Mouse (Mus musculus) gastrocnemius, postnatal 10 days (tissue): ENCODE measurements around the gene Thumpd1. TPM values are rescaled to one million over a fixed set of nuclear protein-coding genes. Genes with fewer than 3 reads are reported as not detected.

Experiments
- DNase-seq: peaks from one replicate; pipeline ENCODE4 v3.0.0; 2021; ENCODE audit warnings: mixed read lengths
- total RNA-seq, 2 experiments: library from RNA; stranded (reverse); gene quantifications; 2 replicates each; pipeline ENCODE4 v1.2.3; 2021

Gene Thumpd1
- total RNA-seq, 2 experiments from 2014 or later: 18.0 to 18.3 TPM

DNA sequence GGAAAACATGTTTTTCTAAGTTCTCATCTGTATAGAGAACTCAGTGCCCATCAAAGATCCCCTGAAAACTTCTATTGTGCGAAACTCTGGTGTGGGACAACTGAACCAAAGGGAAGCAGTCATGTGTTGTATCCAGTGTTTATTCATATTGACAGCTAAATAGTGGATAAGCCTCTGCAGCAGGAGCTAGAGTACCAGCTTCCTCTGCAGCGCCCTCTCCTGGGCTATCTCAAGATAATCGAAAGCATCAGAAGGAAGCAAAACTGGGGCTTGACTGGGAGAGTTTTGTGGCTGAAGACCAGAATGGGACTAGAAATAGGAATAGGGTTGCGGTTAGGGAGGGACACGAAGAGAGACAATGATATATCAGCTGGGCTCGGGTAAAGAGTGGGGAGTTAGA, 49.7 kb downstream of the Thumpd1 start:
- no peak for DNase-seq

DNA sequence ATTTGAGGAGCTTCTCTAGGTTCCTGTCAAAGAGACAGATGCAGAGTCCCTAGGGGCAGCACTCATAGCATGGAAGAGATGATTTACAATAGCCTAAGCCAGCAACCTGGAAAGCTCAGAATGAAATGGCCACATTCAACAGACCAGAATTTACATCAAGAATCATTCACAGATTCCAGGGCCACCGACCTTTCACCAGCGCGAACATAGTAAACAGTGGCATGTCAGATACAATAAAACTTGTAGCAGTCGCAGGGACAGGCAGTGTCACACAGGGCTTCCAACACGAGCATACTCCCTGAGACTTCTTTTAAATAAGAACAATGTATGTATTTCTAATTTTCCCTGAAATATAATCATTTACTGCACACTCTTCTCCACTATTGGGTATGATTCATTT, 50.2 kb downstream of the Thumpd1 start:
- no peak for DNase-seq

DNA sequence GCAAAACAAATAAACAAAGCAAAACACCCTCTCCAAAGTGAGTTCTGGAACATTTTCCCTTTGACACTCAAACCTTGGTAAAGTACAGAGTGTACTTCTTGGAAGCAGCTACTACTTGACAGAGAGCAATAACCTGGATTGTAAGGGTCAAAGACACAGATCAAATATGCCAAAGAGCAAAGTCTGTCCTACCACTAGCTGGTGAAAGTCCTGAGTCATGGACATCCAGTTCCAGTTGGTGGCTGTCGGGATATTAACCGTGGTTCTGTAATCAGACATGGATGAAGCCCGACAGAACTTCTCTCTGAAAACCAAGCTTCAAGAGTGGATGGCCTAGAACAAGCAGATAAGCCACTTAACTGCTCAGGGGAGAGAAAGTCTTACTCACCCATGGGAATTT, 52.7 kb downstream of the Thumpd1 start:
- no peak for DNase-seq

Other genes with a start within 250 kb of the Thumpd1 start
- not detected for gene Umod, start 241.5 kb downstream of the Thumpd1 start, total RNA-seq
- gene Acsm5, start 201.3 kb downstream of the Thumpd1 start, total RNA-seq: under 1 TPM in 1 of 2 experiments, not detected in 1; 0.16 TPM
- gene Pdilt, start 197.3 kb downstream of the Thumpd1 start, total RNA-seq: not detected
- not detected for gene Acsm2, start 166.5 kb downstream of the Thumpd1 start, total RNA-seq
- gene Acsm1, start 113.8 kb downstream of the Thumpd1 start, total RNA-seq: not detected
- gene Acsm4, start 30.8 kb downstream of the Thumpd1 start, total RNA-seq: not detected
- gene Acsm3, start 40.1 kb upstream of the Thumpd1 start, total RNA-seq: under 1 TPM in 1 of 2 experiments, not detected in 1; 0.14 TPM
- 1 to 10 TPM; 1.9 to 2.9 TPM for gene Rexo5, start 73.2 kb upstream of the Thumpd1 start, total RNA-seq
- 1 to 10 TPM; 3.1 to 3.2 TPM for gene Eri2, start 73.3 kb upstream of the Thumpd1 start, total RNA-seq
- 1 to 10 TPM; 9.2 to 9.9 TPM for gene Lyrm1, start 175.1 kb upstream of the Thumpd1 start, total RNA-seq
- gene Dcun1d3, start 175.5 kb upstream of the Thumpd1 start, total RNA-seq: 10 to 100 TPM; 12.0 to 14.6 TPM